Mouse (Mus musculus) adrenal gland, adult 2 months (tissue): ENCODE results near the gene Ano1. TPM values are rescaled to one million over a fixed set of nuclear protein-coding genes. Genes with fewer than 3 reads are reported as not detected.

Experiments
- DNase-seq: peaks from one replicate; pipeline ENCODE4 v3.0.0; 2021
- polyA plus RNA-seq: library from polyadenylated mRNA; depleted of rRNA; stranded (reverse); fragments of >200 nt; gene quantifications from 2 replicates; pipeline ENCODE4 v1.2.3, GENCODE M21; 2012
- total RNA-seq, 2 experiments: library from RNA; stranded (reverse); gene quantifications; 2 replicates each; pipeline ENCODE4 v1.2.3; 2021

Gene Ano1
- total and polyA plus RNA-seq, 3 experiments = 13.9 to 32.4 (median 24.6) TPM

- no peak for DNase-seq
Observed at GRCm38 (mm10) chr7:144634875-144635274, 116.9 kb downstream of the Ano1 start.

DNA sequence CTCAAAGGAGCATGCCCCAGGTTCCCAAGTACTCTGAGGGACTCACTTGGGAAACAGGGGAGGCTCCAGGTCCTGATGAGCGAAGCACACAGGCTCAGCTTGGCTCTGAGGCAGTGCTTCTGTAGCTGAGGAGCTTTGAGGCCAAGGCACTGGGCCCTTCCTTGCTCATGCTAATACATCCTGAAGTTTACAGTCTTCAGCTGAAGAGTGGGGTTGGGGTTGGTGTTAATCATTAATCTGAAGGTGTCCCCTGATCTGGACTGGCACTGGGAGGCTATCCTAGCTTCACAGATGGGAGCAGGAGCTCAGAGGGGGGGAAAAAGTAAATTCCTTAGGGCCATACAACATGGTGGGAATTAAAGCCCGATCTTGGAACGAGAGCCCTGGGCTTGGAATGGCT lies 117.3 kb downstream of the Ano1 start:
- no peak for DNase-seq

GRCm38 (mm10) chr7:144632321-144632720 lies 119.5 kb downstream of the Ano1 start:
- DNase-seq = peak; percentile 43

- no peak for DNase-seq
Observed at GRCm38 (mm10) chr7:144630622-144631021, 121.2 kb downstream of the Ano1 start.

- DNase-seq = no peak
Observed at GRCm38 (mm10) chr7:144628334-144628915, 123.3 kb downstream of the Ano1 start.

DNA sequence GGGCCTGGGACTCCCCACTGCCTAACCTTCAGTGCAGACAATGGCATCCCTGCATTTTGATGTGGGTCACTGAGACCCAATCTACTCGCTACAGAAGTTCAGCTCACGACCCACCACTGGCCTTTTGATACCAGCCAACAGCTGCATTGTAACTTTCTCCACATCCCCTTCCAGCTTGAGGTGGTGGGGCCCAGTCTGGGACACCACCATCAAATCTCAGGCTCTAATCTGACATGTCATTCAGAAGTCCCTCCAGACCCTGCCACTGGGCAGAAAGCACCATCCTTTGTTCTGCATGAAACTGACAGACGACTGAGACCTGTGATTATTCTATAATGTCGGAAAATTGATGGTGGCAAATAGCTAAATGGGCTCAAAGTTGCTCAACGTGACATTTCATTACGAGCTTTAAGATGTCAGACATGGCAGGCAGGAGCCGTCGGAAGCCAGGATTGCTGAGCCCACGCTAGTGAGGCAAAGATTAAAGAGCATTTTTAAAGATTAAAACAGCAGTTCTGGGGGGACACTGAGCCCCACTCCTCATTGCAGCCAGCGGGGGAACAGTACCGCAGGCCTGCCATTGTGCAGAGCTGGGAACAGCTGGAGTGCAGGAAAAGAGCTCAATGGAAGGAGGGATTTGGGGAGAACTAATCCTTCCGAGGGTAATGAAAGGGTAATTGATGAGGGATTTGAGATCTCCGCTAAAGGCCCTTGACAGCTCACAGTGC lies 124.0 kb downstream of the Ano1 start:
- DNase-seq = no peak

GRCm38 (mm10) chr7:144626042-144626441 lies 125.7 kb downstream of the Ano1 start:
- DNase-seq = peak; percentile 47

DNA sequence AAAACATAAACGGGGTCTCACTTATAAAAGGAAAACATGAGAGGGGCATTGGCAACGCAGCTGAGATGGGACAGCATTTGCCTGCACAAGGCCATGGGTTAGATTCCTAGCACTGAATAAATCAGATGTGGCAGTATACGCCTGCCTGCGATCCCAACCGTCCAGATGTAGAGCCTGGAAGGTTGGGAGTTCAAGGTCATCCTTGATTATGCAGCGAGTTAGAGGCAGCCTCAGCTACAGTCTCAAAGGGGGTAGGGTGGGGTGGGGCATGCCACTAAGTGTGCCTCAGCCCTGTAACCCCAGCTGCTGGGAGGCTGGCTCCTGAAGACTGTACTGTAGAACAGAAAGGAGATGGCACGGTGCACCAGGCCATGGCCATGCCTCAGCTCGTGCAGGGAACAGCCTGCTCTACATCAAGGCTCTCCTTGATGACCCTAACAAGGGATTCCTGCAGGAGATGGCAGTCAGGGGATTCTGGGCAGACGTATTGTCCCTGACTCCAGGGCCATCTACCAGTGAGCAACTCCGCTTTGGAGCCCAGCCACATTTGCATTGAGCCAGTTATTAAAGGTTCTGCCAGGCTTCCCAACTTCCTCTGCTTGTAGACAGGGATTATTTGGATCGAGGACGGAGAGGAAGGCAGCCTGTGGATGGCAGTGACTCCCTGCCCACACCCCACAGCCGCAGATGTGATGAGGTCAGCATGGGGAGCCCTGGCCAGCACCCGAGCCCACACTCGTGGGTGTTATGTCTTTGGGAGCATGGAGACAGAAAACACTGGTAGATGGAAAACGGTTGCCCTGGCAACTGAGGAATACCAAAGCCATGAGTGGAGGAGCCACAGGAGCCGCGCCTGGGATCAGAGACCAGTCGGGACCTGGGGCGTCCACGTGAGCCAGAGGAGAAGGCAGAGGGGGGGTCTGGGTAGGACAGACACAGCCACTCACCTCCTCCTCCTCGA lies 130.8 kb downstream of the Ano1 start:
- DNase-seq = peak; percentile 82

- DNase-seq = no peak
Observed at GRCm38 (mm10) chr7:144620315-144620714, 131.5 kb downstream of the Ano1 start.

GRCm38 (mm10) chr7:144615343-144615742 lies 136.4 kb downstream of the Ano1 start:
- peak; percentile 39 for DNase-seq

DNA sequence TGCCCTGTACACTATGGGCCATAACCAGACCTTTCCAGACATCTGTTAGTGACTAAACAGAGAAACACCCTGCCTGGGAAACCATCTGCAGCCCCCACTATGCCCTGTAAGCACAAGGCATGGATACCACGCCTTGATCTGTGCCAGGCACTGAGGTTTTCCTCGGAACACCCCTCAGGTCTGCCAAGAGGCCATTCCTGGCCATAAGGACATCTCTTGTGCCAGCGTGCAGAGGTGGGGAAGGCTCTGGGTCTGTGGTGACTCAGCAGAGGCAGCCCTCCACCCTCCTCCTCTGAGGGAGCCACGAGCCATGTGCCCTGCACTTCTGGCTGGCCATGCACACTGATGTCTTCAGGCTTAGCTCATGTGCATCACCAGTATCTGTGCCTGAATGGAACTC lies 138.9 kb downstream of the Ano1 start:
- DNase-seq = no peak

- DNase-seq = no peak
Observed at GRCm38 (mm10) chr7:144612351-144612750, 139.4 kb downstream of the Ano1 start.

DNA sequence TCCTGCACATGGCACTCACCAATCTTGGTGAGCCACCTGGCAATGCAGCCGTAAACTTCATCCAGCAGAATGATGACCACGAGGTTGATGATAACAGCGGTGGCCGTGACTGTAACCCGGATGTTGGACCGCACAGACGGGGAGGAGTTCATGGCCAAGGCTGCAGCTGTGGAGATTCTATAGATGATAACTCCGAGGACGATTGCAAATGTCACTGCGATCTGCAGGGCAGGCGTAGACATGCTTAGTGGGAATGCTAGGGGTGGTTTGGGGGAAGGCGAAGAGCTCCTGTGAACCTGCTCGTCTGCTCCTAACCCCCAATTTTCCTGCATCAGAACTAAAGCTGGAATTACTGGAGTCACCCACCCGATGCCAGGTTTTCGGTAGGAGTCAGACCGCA lies 140.2 kb downstream of the Ano1 start:
- no peak for DNase-seq

GRCm38 (mm10) chr7:144609568-144609967 lies 142.2 kb downstream of the Ano1 start:
- DNase-seq = no peak

- DNase-seq = no peak
Observed at GRCm38 (mm10) chr7:144607862-144608261, 143.9 kb downstream of the Ano1 start.

DNA sequence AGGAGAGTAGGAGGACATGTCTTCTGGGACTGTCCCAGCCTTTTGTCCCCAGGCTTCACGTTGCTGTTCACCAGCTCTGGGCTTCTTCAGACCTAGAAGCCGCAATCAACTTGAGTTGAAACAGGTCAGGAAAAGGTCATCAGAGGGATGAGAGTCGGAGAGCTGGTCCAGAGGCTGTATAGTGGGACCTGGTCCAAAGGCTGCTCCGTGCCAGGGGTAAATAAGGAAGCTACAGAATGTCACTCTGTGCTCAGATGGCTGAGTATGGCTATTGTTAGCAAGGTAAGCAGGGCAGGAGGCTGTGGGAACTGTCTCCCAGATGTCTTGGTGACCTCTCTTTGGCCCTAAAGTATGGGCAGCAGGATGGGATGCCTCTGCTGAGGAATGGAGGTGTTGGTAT lies 147.0 kb downstream of the Ano1 start:
- DNase-seq = no peak

GRCm38 (mm10) chr7:144604291-144604690 lies 147.5 kb downstream of the Ano1 start:
- DNase-seq = no peak

- DNase-seq = no peak
Observed at GRCm38 (mm10) chr7:144600333-144600900, 151.4 kb downstream of the Ano1 start.

DNA sequence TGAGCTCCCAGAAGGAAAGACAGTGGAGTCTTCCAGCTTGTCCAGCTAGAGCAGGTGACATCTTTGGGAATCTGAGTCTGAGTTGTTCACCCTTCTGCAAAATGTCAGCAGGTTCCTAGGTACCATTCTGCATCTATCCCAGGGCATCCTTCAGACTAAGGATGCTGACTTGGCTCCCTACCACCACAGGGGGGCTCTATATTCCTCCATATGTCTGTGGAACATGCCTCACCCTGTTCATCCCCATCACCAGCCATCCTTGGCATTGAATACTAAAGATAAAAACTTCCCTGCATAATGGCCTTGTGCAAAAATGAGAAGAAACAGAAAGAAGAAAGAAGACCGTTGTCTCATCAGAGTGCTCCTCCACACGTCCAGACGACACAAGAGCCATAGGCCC lies 162.3 kb downstream of the Ano1 start:
- no peak for DNase-seq

- peak; percentile 55 for DNase-seq
Observed at GRCm38 (mm10) chr7:144587291-144587690, 164.5 kb downstream of the Ano1 start.

GRCm38 (mm10) chr7:144585648-144586047 lies 166.1 kb downstream of the Ano1 start:
- peak; percentile 68 for DNase-seq

DNA sequence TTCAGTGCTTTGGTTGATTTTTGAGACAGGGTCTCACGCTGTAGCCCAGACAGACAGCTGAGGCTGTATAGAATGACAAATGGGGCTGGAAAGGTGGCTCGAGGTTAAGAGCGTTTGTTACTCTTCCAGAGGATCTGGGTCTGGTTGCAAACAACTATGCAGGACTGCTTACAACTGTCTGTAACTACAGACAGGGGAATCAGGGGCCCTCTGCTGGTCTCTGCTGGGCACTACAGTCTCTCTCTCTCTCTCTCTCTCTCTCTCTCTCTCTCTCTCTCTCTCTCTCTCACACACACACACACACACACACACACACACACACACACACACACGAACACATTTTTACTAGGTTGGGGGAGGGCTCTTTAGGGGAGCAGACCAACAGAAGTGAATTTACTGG lies 168.2 kb downstream of the Ano1 start:
- DNase-seq = peak; percentile 48
